Mouse (Mus musculus) heart, embryonic 11.5 days (tissue): ENCODE results near the gene Sema3d. TPM values are rescaled to one million over a fixed set of nuclear protein-coding genes. Genes with fewer than 3 reads are reported as not detected.

ENCODE experiments used
- ATAC-seq: fragments of 200-750 bp; cut with Nextera tagmentation; replicated peaks from 2 replicates; pipeline ENCODE4 v1.8.0; 2017; ENCODE audit warnings: moderate library complexity; ENCODE audit not compliant: insufficient number of reproducible peaks, low FRiP score, low TSS enrichment
- H3K27ac ChIP-seq: fragments of 300-500 bp; sonication (generic); 2 replicates; pipeline ENCODE4 v1.5.1; 2014; ENCODE audit warnings: mild to moderate bottlenecking, low read depth, low read length
- H3K27me3 ChIP-seq: fragments of 300-500 bp; sonication (generic); 2 replicates; pipeline ENCODE4 v1.6.1; 2014; ENCODE audit warnings: mild to moderate bottlenecking, low read length, mixed read lengths; ENCODE audit not compliant: control insufficient read depth, insufficient read depth
- H3K36me3 ChIP-seq: fragments of 300-500 bp; sonication (generic); 2 replicates; pipeline ENCODE4 v1.6.1; 2014; ENCODE audit warnings: mild to moderate bottlenecking, low read length, moderate library complexity, mixed read lengths; ENCODE audit not compliant: control insufficient read depth, insufficient read depth
- H3K4me1 ChIP-seq: fragments of 300-500 bp; sonication (generic); 2 replicates; pipeline ENCODE4 v1.6.1; 2014; ENCODE audit warnings: low read length; ENCODE audit not compliant: control insufficient read depth, insufficient read depth
- H3K4me2 ChIP-seq: fragments of 300-500 bp; sonication (generic); 2 replicates; pipeline ENCODE4 v1.6.1; 2014; ENCODE audit warnings: mild to moderate bottlenecking, moderate library complexity
- H3K4me3 ChIP-seq: fragments of 300-500 bp; sonication (generic); 2 replicates; pipeline ENCODE4 v1.5.1; 2014; ENCODE audit warnings: low read depth, low read length
- H3K9ac ChIP-seq: fragments of 300-500 bp; sonication (generic); 2 replicates; pipeline ENCODE4 v1.6.1; 2014; ENCODE audit warnings: mild to moderate bottlenecking, low read depth, low read length, moderate library complexity
- H3K9me3 ChIP-seq: fragments of 300-500 bp; sonication (generic); replicated peaks from 2 replicates; pipeline ENCODE4 v1.6.1; 2016; ENCODE audit warnings: low read length; ENCODE audit not compliant: control insufficient read depth
- WGBS: fragments of 180-500 bp; shearing (Covaris S2); extraction: QIAGEN DNeasy Blood & Tissue Kit; methylation state at CpG from one replicate; pipeline ENCODE4 v1.1.7; 2014; ENCODE audit not compliant: insufficient replicate concordance; 5-methylcytosine and 5-hydroxymethylcytosine counted together
- polyA plus RNA-seq: library from polyadenylated mRNA; unstranded; fragments of >200 nt; fragmentation: Nextera tagmentation; extraction: Ambion mirVana; gene quantifications from 2 replicates; pipeline ENCODE4 v1.2.1, GENCODE M21; 2014

The Sema3d gene
- polyA plus RNA-seq, 1 experiment from 2014 or later, result 11.9 TPM

DNA sequence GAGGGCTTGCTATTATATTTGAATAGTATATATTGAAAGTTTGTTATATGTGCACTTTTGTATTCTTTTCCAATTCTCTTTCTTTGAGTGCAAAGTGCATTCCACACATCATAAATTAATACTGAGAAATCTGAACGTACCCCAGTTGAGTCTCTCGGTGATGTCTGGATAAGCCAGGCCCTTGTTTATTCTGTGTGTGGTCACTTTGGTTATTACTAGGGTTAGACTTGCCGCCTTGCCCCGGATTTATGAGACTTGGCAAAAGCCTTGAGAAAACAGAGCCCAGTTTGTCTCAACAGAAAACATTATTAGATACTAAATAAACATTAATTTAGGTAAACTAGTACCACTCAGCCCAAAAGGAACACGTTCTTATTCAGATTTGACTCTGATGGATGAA lies 40.1 kb downstream of the Sema3d start:
- no peak for ATAC-seq
- no peak overlapping the region for H3K4me2 ChIP-seq
- 72% methylated on average over 5 of the region's 5 CpGs for WGBS
- H3K36me3 ChIP-seq, result no peaks in the 10 kb centered on the region
- H3K27ac ChIP-seq, result no peak overlapping the region
- no peaks in the 10 kb centered on the region for H3K9me3 ChIP-seq
- no peak overlapping the region for H3K9ac ChIP-seq
- H3K27me3 ChIP-seq, result no peaks in the 10 kb centered on the region
- H3K4me3 ChIP-seq, result no peak overlapping the region
- no peaks in the 10 kb centered on the region for H3K4me1 ChIP-seq

DNA sequence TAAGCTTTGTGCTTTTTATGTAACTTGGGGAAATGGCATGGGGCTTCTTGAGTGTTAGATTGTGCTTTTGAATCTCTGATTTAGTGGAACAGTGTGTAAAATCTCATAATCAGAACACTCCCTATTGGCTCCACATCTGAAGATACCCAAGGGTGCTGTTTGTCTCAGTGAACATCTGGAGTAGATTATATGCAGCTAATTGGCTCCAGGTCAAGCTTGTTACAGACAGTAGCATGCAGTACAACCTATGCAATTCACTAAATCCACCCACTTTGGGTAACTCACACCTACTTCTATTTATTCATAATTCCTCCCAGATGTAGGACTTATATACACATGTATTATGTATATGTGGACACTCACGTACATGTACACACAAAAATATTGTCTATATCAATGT lies 58.6 kb downstream of the Sema3d start:
- no peaks in the 10 kb centered on the region for H3K4me1 ChIP-seq
- H3K4me3 ChIP-seq, result no peak overlapping the region
- no peaks in the 10 kb centered on the region for H3K27me3 ChIP-seq
- 62% methylated on average over 1 of the region's 1 CpGs for WGBS
- no peak overlapping the region for H3K27ac ChIP-seq
- H3K9me3 ChIP-seq, result no peaks in the 10 kb centered on the region
- no peak overlapping the region for H3K4me2 ChIP-seq
- H3K9ac ChIP-seq, result no peak overlapping the region
- ATAC-seq, result no peak
- H3K36me3 ChIP-seq, result no peaks in the 10 kb centered on the region

DNA sequence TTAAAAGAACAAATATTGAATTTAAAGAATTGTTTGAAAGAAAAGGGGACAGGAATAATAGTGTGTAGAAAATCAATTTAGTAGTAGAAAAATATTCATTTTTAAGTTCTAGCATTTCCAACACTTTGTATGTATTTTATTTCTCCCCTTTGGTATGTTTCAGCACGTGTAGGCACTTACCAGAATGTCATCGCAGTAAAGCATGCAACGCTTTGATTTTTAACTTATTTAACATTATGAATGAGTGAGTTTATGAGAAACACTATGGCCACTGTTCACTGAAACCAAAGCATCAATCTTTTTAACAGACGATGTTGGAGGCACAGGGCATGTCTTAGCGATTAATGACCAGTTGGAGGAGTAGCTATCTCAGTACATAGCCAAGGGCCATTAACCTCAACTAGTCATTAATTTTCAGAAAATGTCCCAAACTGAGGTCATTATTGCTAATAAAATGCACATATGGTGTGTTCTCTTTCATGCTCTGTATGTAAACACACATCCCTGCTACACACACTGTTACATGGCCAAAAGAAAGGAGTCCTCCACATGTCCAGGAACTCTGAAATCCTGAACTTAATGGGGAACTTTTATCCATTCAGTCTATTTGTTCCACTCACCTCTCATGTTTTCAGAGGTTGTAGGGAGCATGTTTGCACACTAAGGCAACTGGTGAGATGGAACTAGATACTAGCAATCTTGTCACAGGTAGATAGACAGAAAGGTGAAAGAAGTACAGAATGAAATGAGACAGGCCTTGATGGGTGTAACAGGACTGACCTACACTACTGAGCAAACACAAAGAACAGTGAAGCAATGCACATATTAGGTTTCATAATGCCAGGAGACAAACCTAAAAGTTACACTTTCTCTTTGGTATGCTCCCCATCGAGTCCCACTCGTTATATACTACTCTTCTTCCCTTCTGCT lies 59.3 kb downstream of the Sema3d start:
- Histone ChIP-seq H3K4me2 (no peak overlapping the region), H3K27ac (no peak overlapping the region), H3K9me3 (no peaks in the 10 kb centered on the region), H3K9ac (no peak overlapping the region), H3K4me3 (no peak overlapping the region), H3K36me3 (no peaks in the 10 kb centered on the region), H3K27me3 (no peaks in the 10 kb centered on the region), H3K4me1 (no peaks in the 10 kb centered on the region)
- ATAC-seq, result no peak
- 79% methylated on average over 7 of the region's 7 CpGs for WGBS

DNA sequence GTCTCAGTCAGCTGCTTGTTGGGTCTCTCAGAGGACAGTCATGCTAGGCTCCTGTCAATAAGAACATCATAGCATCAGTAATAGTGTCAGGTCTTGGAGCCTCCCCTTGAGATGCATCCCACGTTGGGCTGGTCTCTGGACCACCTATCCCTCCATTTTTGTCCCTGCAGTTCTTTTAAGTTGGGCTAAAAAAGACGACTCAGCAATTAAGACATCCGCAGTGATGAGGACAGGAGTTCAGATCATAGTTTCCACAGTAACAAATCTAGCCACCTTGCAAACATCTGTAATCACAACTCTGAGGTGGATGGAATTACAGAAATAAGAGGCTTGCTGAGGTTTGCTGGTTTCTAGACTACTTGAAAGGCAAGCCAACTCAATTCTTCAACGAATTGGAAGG lies 67.9 kb downstream of the Sema3d start:
- H3K4me1 ChIP-seq, result no peaks in the 10 kb centered on the region
- no peak for ATAC-seq
- WGBS, result 77% methylated on average over 4 of the region's 4 CpGs
- H3K27me3 ChIP-seq, result no peaks in the 10 kb centered on the region
- no peak overlapping the region for H3K9ac ChIP-seq
- no peaks in the 10 kb centered on the region for H3K36me3 ChIP-seq
- no peaks in the 10 kb centered on the region for H3K9me3 ChIP-seq
- H3K27ac ChIP-seq, result no peak overlapping the region
- no peak overlapping the region for H3K4me2 ChIP-seq
- H3K4me3 ChIP-seq, result no peak overlapping the region

DNA sequence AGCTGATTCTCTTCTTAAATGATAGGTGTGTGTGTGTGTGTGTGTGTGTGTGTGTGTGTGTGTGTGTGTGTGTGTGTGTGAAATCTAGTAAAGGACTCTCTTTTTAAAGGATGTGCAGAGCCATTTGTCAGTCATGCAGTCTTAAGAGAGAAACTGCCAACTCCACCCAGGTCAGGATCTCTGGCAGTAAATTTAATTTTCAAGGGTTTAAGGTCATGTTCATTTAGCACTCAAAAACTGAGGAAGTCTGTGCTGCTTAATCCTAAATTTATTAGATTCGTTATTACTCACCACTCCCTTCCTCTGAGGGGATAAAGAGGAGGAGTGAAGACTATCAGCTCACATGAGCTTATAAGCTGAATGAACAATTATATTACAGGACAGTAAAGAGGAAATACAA lies 71.8 kb downstream of the Sema3d start:
- Histone ChIP-seq H3K27me3 (no peaks in the 10 kb centered on the region), H3K4me1 (no peaks in the 10 kb centered on the region), H3K4me2 (no peak overlapping the region), H3K36me3 (no peaks in the 10 kb centered on the region), H3K27ac (no peak overlapping the region), H3K4me3 (no peak overlapping the region), H3K9me3 (no peaks in the 10 kb centered on the region), H3K9ac (no peak overlapping the region)
- WGBS, result 84% methylated on average over 1 of the region's 1 CpGs
- ATAC-seq, result no peak

DNA sequence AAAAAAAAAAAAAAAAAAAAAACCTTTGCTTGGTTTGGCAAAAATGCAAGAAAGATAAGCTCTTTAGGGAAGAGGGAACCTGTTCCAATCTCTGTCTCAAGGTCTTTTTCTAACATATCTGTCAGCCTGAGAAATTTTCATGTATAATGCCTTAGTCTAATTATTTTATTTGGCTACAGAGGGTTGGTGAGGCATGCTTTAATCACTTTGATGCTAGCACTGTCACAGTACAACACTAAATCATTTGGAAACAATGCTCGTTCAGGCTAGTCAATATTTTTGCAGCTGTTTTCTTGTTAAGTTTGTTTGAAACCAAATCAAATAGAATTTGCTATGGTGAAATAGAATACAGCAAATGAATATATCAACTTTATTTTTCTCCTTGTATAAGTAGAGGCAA lies 74.3 kb downstream of the Sema3d start:
- ATAC-seq, result no peak
- Histone ChIP-seq H3K4me1 (no peaks in the 10 kb centered on the region), H3K9me3 (no peaks in the 10 kb centered on the region), H3K27me3 (no peaks in the 10 kb centered on the region), H3K9ac (no peak overlapping the region), H3K4me2 (no peak overlapping the region), H3K27ac (no peak overlapping the region), H3K4me3 (no peak overlapping the region), H3K36me3 (no peaks in the 10 kb centered on the region)
- WGBS, result 71% methylated on average over 1 of the region's 1 CpGs

DNA sequence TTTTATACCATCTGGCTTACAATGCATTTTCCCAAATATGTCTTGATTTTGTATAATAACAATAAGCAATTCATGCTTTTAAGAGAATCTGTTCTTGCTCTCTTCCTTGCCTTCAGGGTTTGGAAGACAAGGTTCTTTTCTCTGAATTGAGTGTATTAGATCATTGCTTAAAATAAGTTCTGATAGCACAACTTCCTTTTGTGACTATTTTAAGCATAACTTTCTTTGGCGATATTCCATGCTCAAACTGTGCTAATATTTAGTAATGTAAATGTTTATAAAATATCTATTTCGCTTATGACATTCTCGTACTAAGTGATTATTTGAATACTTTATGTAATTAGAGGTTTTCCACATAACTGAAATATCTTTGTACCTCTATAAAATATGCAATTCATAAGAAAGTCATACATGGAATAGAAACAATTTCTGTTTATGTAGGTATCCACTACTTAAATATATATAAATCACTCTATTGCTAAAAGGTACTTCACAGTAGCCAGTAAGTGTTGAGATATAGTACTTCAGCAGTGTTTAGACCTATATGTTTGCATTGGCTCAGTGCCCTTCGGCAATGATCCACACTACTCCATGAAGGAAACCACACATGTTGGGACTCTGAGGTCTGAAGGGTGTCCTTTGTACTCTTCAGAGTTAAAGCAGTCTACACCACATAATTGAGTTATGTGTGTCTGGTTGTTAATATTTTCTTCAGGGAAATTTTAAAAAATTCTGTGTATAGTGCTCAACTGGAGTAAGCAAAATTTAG lies 84.6 kb downstream of the Sema3d start:
- WGBS, result 65% methylated on average over 4 of the region's 4 CpGs
- no peak overlapping the region for H3K9ac ChIP-seq
- H3K4me1 ChIP-seq, result no peaks in the 10 kb centered on the region
- H3K4me2 ChIP-seq, result no peak overlapping the region
- H3K27ac ChIP-seq, result no peak overlapping the region
- H3K9me3 ChIP-seq, result no peaks in the 10 kb centered on the region
- no peaks in the 10 kb centered on the region for H3K27me3 ChIP-seq
- ATAC-seq, result no peak
- H3K36me3 ChIP-seq, result no peaks in the 10 kb centered on the region
- no peak overlapping the region for H3K4me3 ChIP-seq

DNA sequence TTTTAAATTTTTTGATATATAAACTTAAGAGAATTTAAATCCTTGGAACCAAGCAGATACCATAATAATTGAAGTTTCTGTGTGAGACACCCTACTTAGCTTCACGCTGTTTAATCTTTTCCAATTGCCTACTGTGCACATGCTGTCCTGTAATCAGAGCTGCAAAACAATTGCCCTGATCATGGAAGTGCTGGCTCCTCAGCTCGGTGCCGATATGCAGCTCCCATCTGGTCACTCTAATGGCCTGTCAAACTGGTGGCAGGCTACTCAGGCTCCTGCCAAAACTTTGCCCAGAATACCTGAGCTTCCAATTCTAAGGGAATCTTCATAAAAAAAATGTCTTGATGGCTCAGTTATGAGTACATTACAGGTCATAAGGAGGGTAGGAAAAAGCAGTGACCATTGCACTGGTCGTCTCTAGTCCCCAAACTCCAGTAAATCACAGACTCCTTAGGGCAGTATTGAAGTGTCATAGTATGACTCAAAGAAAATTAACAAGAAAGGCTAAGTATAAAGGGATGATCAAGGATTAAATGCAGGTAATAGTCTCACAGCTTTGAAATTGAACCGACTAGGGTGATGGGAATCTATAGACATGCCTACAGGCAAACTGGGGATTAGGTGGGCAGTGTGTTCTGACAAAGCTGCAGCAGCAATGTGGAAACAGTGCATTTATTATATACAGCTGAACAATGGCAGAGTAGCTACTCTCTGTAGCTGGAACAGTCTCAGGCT lies 91.9 kb downstream of the Sema3d start:
- Histone ChIP-seq H3K27me3 (no peaks in the 10 kb centered on the region), H3K4me3 (no peak overlapping the region), H3K4me1 (no peaks in the 10 kb centered on the region), H3K27ac (no peak overlapping the region), H3K9me3 (no peaks in the 10 kb centered on the region), H3K4me2 (no peak overlapping the region), H3K9ac (no peak overlapping the region), H3K36me3 (no peaks in the 10 kb centered on the region)
- no peak for ATAC-seq
- 49% methylated on average over 5 of the region's 5 CpGs for WGBS
